Mouse (Mus musculus) heart, adult 2 months (tissue): ENCODE measurements at regions not wholly inside any gene's neighbourhood (a gene's known extent, or its start where the extent isn't known, plus 50 kb on each side); places are given as distances from the start of the nearest gene placed in this dataset.

Source experiments
- CTCF ChIP-seq: fragments of 200-600 bp; IDR thresholded peaks from 2 replicates; pipeline ENCODE4 v1.8.1; 2022; ENCODE audit warnings: antibody characterized with exemption, mild to moderate bottlenecking, moderate library complexity
- EP300 ChIP-seq: fragments of 200-500 bp; IDR thresholded peaks from 2 replicates; pipeline ENCODE4 v1.6.1; 2011; ENCODE audit warnings: low read depth, low read length, control low read depth; ENCODE audit not compliant: insufficient read depth
- POLR2A ChIP-seq: fragments of 200-500 bp; IDR thresholded peaks from 2 replicates; pipeline ENCODE4 v1.6.1; 2011; ENCODE audit warnings: mild to moderate bottlenecking, low read depth, low read length, control low read depth; ENCODE audit not compliant: insufficient read depth

DNA sequence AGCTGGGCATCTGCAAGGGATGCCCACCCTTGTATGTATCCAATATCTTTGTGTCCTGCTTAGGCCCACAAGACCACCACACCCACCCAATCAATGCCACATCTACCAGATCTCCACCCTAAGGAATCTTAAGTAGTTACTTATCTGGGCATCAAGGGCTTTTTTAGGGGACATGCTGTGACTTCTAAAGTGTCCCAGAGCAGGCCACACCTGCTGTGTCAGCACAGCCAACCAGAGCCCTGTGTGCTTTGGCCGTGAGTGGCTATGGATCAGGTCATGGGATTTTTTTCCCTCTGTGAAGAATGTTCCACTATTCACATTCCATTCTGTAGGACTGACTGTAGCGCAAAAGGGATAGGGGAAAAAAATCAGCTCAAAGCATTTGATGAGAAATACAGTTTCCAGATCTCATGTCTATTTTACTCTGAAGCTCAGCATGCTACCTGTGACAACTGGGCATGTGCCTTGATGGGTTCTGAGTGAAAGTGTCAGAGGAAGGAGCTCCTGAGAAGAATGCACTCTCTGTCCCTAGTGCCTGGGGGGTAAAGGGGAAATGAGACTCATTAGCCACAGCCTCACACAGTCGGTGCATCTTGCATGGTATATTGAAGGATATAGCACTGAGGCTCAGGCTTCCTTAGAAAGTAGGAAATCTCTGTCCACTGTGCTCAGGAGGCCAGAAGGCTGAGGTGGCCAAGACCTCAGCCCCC, 168.1 kb downstream of the Rnf152 start:
- TF ChIP-seq EP300 (no peak), CTCF (no peak), POLR2A (no peak)
